Mouse (Mus musculus): ENCODE measurements around the gene Rps10. TPM values are rescaled to one million over a fixed set of nuclear protein-coding genes. Genes with fewer than 3 reads are reported as not detected.

Rps10 gene
- polyA plus RNA-seq, 1 experiment from 2014 or later: 1,510 TPM

GRCm38 (mm10) chr17:27611994-27612393, 24.5 kb downstream of the Rps10 start:
- no peak for DNase-seq (ENCODE audit: low read depth, low spot score)
- ChIA-PET CTCF (no interaction called here), POLR2A (no interaction called here)
- H3K27me3 ChIP-seq: no peaks in the 10 kb centered on the region
- no peak for TF ChIP-seq CTCF (IDR thresholded peaks at IDR 0.05)
- ATAC-seq: no peak
- in situ Hi-C loops (cut with MboI; ENCODE audit: low pct_unique_long_range_greater_than_20kb): no loop called here

- ATAC-seq: no peak
- CTCF ChIA-PET: no interaction called here
- DNase-seq (ENCODE audit: low read depth, low spot score): no peak
- POLR2A ChIA-PET: no interaction called here
- no peak for TF ChIP-seq CTCF (IDR thresholded peaks at IDR 0.05)
- no peaks in the 10 kb centered on the region for H3K27me3 ChIP-seq
- in situ Hi-C loops (cut with MboI; ENCODE audit: low pct_unique_long_range_greater_than_20kb): no loop called here
Measured at GRCm38 (mm10) chr17:27611519-27611884, 25.0 kb downstream of the Rps10 start.

- CTCF ChIA-PET: no interaction called here
- no peak for TF ChIP-seq CTCF (IDR thresholded peaks at IDR 0.05)
- POLR2A ChIA-PET: interaction anchor here (1.6 kb wide), 1 partner anchor 10 kb away, joined by 3 read pairs; no protein-coding TSS in a partner anchor
- H3K27me3 ChIP-seq: no peaks in the 10 kb centered on the region
- ATAC-seq (no peak), DNase-seq (ENCODE audit: low read depth, low spot score) (no peak)
- in situ Hi-C loops (cut with MboI; ENCODE audit: low pct_unique_long_range_greater_than_20kb): no loop called here
Measured at GRCm38 (mm10) chr17:27610679-27611518, 25.6 kb downstream of the Rps10 start.

- ATAC-seq (no peak), DNase-seq (ENCODE audit: low read depth, low spot score) (no peak)
- ChIA-PET CTCF (interaction anchor here (1.1 kb wide), 1 partner anchor 8 kb away, joined by 3 read pairs; no protein-coding TSS in a partner anchor), POLR2A (interaction anchor here (1.6 kb wide), 1 partner anchor 11 kb away, joined by 3 read pairs; no protein-coding TSS in a partner anchor)
- H3K27me3 ChIP-seq: no peaks in the 10 kb centered on the region
- in situ Hi-C loops (cut with MboI; ENCODE audit: low pct_unique_long_range_greater_than_20kb): no loop called here
- TF ChIP-seq CTCF (IDR thresholded peaks at IDR 0.05): no peak
Measured at GRCm38 (mm10) chr17:27609576-27609975, 26.9 kb downstream of the Rps10 start.

- no peak for TF ChIP-seq CTCF (IDR thresholded peaks at IDR 0.05)
- ChIA-PET POLR2A (interaction anchor here (0.9 kb wide), 1 partner anchor 38 kb away, joined by 3 read pairs; the partner anchor contains the start of gene AI413582), CTCF (interaction anchor here (1.0 kb wide), 1 partner anchor 9 kb away, joined by 3 read pairs; no protein-coding TSS in a partner anchor)
- in situ Hi-C loops (cut with MboI; ENCODE audit: low pct_unique_long_range_greater_than_20kb): no loop called here
- DNase-seq (ENCODE audit: low read depth, low spot score) (no peak), ATAC-seq (no peak)
- no peaks in the 10 kb centered on the region for H3K27me3 ChIP-seq
Measured at GRCm38 (mm10) chr17:27603522-27604234, 32.8 kb downstream of the Rps10 start.

- CTCF ChIA-PET: no interaction called here
Measured at GRCm38 (mm10) chr17:27603036-27603435, 33.4 kb downstream of the Rps10 start.

GRCm38 (mm10) chr17:27600869-27601268, 35.6 kb downstream of the Rps10 start:
- POLR2A ChIA-PET: no interaction called here
- CTCF ChIA-PET: no interaction called here
- no peak for DNase-seq (ENCODE audit: low read depth, low spot score)
- ATAC-seq: peak; percentile 39
- in situ Hi-C loops (cut with MboI; ENCODE audit: low pct_unique_long_range_greater_than_20kb): no loop called here
- TF ChIP-seq CTCF (IDR thresholded peaks at IDR 0.05): no peak
- no peaks in the 10 kb centered on the region for H3K27me3 ChIP-seq

More at GRCm38 (mm10) chr17:27603036-27603435, 33.4 kb downstream of the Rps10 start:
- TF ChIP-seq CTCF (IDR thresholded peaks at IDR 0.05): no peak
- in situ Hi-C loops (cut with MboI; ENCODE audit: low pct_unique_long_range_greater_than_20kb): no loop called here
- H3K27me3 ChIP-seq: no peaks in the 10 kb centered on the region
- ATAC-seq (no peak), DNase-seq (ENCODE audit: low read depth, low spot score) (no peak)
- POLR2A ChIA-PET: no interaction called here

GRCm38 (mm10) chr17:27600286-27600685, 36.2 kb downstream of the Rps10 start:
- in situ Hi-C loops (cut with MboI; ENCODE audit: low pct_unique_long_range_greater_than_20kb): no loop called here
- TF ChIP-seq CTCF (IDR thresholded peaks at IDR 0.05): no peak
- ChIA-PET POLR2A (no interaction called here), CTCF (interaction anchor here (1.2 kb wide), 1 partner anchor 10 kb away, joined by 4 read pairs; no protein-coding TSS in a partner anchor)
- H3K27me3 ChIP-seq: no peaks in the 10 kb centered on the region
- DNase-seq (ENCODE audit: low read depth, low spot score) (no peak), ATAC-seq (no peak)

GRCm38 (mm10) chr17:27596376-27597190, 39.9 kb downstream of the Rps10 start:
- no peak for TF ChIP-seq CTCF (IDR thresholded peaks at IDR 0.05)
- H3K27me3 ChIP-seq: no peaks in the 10 kb centered on the region
- DNase-seq (ENCODE audit: low read depth, low spot score) (no peak), ATAC-seq (no peak)
- in situ Hi-C loops (cut with MboI; ENCODE audit: low pct_unique_long_range_greater_than_20kb): no loop called here
- ChIA-PET POLR2A (no interaction called here), CTCF (interaction anchor here (1.0 kb wide), 1 partner anchor 20 kb away, joined by 3 read pairs; no protein-coding TSS in a partner anchor)

GRCm38 (mm10) chr17:27595659-27596375, 40.7 kb downstream of the Rps10 start:
- no peak for DNase-seq (ENCODE audit: low read depth, low spot score)
- CTCF ChIA-PET: interaction anchor here (1.0 kb wide), 1 partner anchor 19 kb away, joined by 3 read pairs; no protein-coding TSS in a partner anchor
- POLR2A ChIA-PET: no interaction called here
- in situ Hi-C loops (cut with MboI; ENCODE audit: low pct_unique_long_range_greater_than_20kb): no loop called here
- TF ChIP-seq CTCF (IDR thresholded peaks at IDR 0.05): no peak
- no peaks in the 10 kb centered on the region for H3K27me3 ChIP-seq
- ATAC-seq: no peak

Measured in Patski (cell line).